Mouse (Mus musculus) cerebellum, adult 2 months (tissue): ENCODE measurements around the gene Dpy19l3.

Source experiments
- CTCF ChIP-seq: fragments of 200-500 bp; IDR thresholded peaks from 2 replicates; pipeline ENCODE4 v1.5.1; 2011; ENCODE audit warnings: low read depth, mild to moderate bottlenecking, control low read depth, low read length, moderate library complexity, borderline replicate concordance; ENCODE audit not compliant: insufficient read depth
- POLR2A ChIP-seq: fragments of 200-500 bp; IDR thresholded peaks from 2 replicates; pipeline ENCODE4 v1.6.1; 2011; ENCODE audit warnings: low read length, control low read depth, borderline replicate concordance; ENCODE audit not compliant: insufficient read depth

DNA sequence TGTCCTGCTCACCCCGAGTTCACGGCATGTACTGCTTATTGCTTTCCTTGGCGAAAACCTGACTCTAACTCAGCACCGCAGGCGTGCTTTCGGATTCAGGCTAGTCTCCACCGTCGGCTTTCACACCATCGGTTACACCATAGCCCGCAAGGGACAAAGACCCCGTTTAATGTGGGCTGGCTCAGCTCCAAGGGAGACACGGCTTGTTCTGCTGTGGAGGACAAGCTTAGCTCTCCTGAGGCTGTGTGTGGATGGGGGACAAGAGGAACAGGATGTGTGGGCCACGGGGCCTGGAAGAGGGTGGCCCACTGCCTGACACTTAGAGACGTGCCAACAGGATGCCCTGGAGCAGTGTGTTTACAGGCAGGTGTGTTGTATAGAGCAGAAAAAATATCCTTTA, 62.1 kb downstream of the Dpy19l3 start:
- TF ChIP-seq CTCF = no peak
- no peak for TF ChIP-seq POLR2A
